Mouse (Mus musculus) right cerebral cortex, adult 18-20 months (tissue): Measurements from ENCODE around the gene Dnah3.

Experiments
- DNase-seq: peaks from one replicate; pipeline ENCODE4 v3.0.0; 2022; ENCODE audit warnings: mixed read lengths

Dnah3 gene

GRCm38 (mm10) chr7:120095180-120095579, at the start of gene Dnah3:
Gene Dnah3 (minus strand): TSS chr7:120095280.
- no peak for DNase-seq

- no peak for DNase-seq
These were observed 47.7 kb upstream of the Dnah3 start for GRCm38 (mm10) chr7:120142743-120143142.

GRCm38 (mm10) chr7:120128951-120129350, 33.9 kb upstream of the Dnah3 start:
- peak; percentile 51 for DNase-seq

- no peak for DNase-seq
These were observed 32.6 kb upstream of the Dnah3 start for GRCm38 (mm10) chr7:120127686-120128059.

GRCm38 (mm10) chr7:120126976-120127685, 32.1 kb upstream of the Dnah3 start:
- DNase-seq: no peak

GRCm38 (mm10) chr7:120124844-120125243, 29.8 kb upstream of the Dnah3 start:
- DNase-seq: peak; percentile 68

- no peak for DNase-seq
These were observed 28.7 kb upstream of the Dnah3 start for GRCm38 (mm10) chr7:120123776-120124175.

- no peak for DNase-seq
These were observed 22.4 kb upstream of the Dnah3 start for GRCm38 (mm10) chr7:120117529-120117928.

GRCm38 (mm10) chr7:120116976-120117375, 21.9 kb upstream of the Dnah3 start:
- no peak for DNase-seq

GRCm38 (mm10) chr7:120109676-120110075, 14.6 kb upstream of the Dnah3 start:
- DNase-seq: no peak

- no peak for DNase-seq
These were observed 11.3 kb upstream of the Dnah3 start for GRCm38 (mm10) chr7:120106356-120106755.

- DNase-seq: no peak
These were observed 9.9 kb upstream of the Dnah3 start for GRCm38 (mm10) chr7:120104975-120105374.

GRCm38 (mm10) chr7:120103019-120103567, 8.0 kb upstream of the Dnah3 start:
- DNase-seq: no peak

GRCm38 (mm10) chr7:120102164-120102972, 7.3 kb upstream of the Dnah3 start, which contains the start of gene Tmem159:
Gene Tmem159 (plus strand): TSS chr7:120102353.
- DNase-seq: peak; percentile 73

GRCm38 (mm10) chr7:120098403-120098802, 3.3 kb upstream of the Dnah3 start:
- peak; percentile 25 for DNase-seq

- DNase-seq: peak; percentile 59
These were observed 2.8 kb upstream of the Dnah3 start for GRCm38 (mm10) chr7:120097845-120098244.

GRCm38 (mm10) chr7:120094216-120094615, 864 bp downstream of the Dnah3 start:
- peak; percentile 7 for DNase-seq

- DNase-seq: no peak
These were observed 2.0 kb downstream of the Dnah3 start for GRCm38 (mm10) chr7:120093033-120093432.

- DNase-seq: no peak
These were observed 14.9 kb downstream of the Dnah3 start for GRCm38 (mm10) chr7:120080177-120080576.

- no peak for DNase-seq
These were observed 25.9 kb downstream of the Dnah3 start for GRCm38 (mm10) chr7:120069164-120069563.

GRCm38 (mm10) chr7:120068114-120068513, 27.0 kb downstream of the Dnah3 start:
- no peak for DNase-seq

GRCm38 (mm10) chr7:120064045-120064444, 31.0 kb downstream of the Dnah3 start:
- DNase-seq: no peak

GRCm38 (mm10) chr7:120055479-120055878, 39.6 kb downstream of the Dnah3 start:
- no peak for DNase-seq

GRCm38 (mm10) chr7:120054016-120054415, 41.1 kb downstream of the Dnah3 start:
- no peak for DNase-seq
